Mouse (Mus musculus): ENCODE data around the gene CK137956. TPM values are rescaled to one million over a fixed set of nuclear protein-coding genes. Genes with fewer than 3 reads are reported as not detected.

Gene CK137956
- polyA plus RNA-seq (2014; fragmentation: Illumina TruSeq; extraction: RNeasy Lipid Tissue Mini Kit (QIAGEN cat#74804); ENCODE audit: low read depth, low replicate concordance): not detected

DNA sequence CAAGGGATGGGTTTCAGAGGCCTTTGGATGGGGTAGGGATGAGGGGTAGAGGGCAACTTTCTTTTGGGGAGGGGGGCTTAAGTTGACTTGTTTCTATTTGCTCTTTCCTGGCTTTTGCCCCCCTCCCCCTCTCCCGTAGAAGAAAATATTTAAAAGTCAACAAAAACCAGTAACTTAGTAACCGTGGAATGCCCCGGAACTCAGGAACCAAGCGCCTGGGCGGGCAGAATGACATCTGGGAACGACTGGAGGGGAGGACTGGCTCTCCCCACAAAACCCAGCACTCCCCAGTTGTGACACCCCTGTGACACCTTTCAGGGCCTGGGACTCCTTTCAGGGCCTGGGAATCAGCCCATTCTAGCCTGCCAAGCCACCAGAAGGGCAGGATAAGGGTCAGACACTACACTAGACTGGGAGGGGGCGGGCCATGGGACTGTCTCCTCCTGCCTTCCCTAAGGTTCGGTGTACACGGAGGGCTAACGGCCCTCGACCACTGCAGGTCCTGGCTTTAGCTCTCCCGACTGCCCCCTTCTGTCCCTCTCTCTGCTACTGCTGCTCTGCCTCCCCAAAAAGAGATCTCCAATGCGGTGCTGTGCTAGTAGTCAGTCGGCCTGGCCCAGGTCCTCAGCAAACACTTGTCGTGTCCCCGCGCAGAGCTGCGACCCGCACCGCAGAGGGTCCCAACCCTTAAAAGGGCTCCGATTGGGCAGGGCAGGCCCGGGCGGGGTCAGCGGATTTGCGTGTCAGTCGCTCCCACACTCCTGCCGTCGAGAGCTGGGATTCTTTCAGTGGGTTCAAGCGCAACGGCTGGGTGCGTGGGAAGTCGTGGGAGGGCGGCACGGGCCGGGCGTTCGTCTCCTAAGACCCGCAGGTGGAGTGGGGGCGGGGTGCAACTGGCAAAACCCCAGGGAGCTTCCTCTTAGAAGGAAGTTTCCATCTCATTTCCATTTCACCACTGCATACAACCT, at the start of gene CK137956:
Gene CK137956 (minus strand): TSS at position 51 of the 968 bp plus-strand sequence.

DNA sequence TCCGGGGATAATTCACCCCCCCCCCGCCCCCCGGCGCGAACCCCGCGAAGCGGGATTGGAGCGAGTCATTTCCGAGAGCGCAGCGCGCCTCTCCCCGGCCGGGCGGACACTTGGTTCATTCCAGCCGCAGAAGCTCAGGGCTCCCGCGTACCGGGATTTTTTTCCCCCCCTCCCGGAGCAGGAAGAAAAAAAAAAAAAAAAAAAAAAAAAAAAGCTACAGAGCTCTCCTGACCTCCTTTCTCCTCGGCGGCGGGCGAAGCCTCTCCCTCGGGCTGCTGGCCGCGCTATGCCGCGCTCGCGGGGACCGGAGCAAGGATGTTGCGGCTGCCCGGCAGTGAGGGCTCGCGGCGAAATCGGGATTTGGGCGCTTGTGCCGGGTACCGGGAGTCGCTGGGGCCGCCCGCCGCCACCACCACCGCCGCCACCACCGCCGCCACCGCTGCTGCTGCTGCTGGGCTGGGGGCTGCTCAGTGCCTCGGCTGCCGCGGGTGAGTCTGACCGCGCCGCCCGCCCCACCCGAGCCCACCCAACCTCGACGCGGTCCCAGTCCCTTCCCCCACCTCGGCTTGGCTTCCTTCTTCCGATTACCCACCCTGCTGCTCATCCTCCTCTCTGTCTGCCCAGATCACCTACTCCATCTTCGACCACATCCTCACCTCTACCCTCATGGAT, 17.2 kb upstream of the CK137956 start, which contains the start of gene Csmd2:
Gene Csmd2 (plus strand): TSS at position 74 of the 672 bp plus-strand sequence.

Other genes with a start within 250 kb of the CK137956 start
- gene Csmd2, start 16.9 kb upstream of the CK137956 start, polyA plus RNA-seq (2014; fragmentation: Illumina TruSeq; extraction: RNeasy Lipid Tissue Mini Kit (QIAGEN cat#74804); ENCODE audit: low read depth, low replicate concordance): 0.29 TPM